Mouse (Mus musculus) bone marrow, adult 2 months (tissue): ENCODE data around the gene Vat1.

Source experiments
- CTCF ChIP-seq: fragments of 200-500 bp; IDR thresholded peaks from 2 replicates; pipeline ENCODE4 v1.5.1; 2011; ENCODE audit warnings: low read length, control low read depth; ENCODE audit not compliant: control insufficient read depth, insufficient read depth
- POLR2A ChIP-seq: fragments of 200-500 bp; IDR thresholded peaks from 2 replicates; pipeline ENCODE4 v1.6.1; 2011; ENCODE audit warnings: low read depth, mild to moderate bottlenecking, control low read depth, low read length, borderline replicate concordance; ENCODE audit not compliant: control insufficient read depth

GRCm38 (mm10) chr11:101484814-101485213 is 18.8 kb upstream of the Vat1 start:
- no peak for TF ChIP-seq CTCF
- TF ChIP-seq POLR2A: no peak
